Mouse (Mus musculus) liver, postnatal 0 days (tissue): Measurements from ENCODE around the gene Bbip1.

Source experiments
- CTCF ChIP-seq: sonication (generic); IDR thresholded peaks from 2 replicates; pipeline ENCODE4 v1.5.1; 2016; ENCODE audit warnings: antibody characterized with exemption, low read depth
- EP300 ChIP-seq: IDR thresholded peaks from 2 replicates; pipeline ENCODE4 v1.6.1; 2016; ENCODE audit warnings: antibody characterized with exemption, low read depth, mild to moderate bottlenecking

GRCm38 (mm10) chr19:53885450-53885849 is 59.0 kb downstream of the Bbip1 start:
- TF ChIP-seq CTCF: no peak
- no peak for TF ChIP-seq EP300
